ENCODE assay signal across 8 mouse cellular contexts in the genomic region with DNA sequence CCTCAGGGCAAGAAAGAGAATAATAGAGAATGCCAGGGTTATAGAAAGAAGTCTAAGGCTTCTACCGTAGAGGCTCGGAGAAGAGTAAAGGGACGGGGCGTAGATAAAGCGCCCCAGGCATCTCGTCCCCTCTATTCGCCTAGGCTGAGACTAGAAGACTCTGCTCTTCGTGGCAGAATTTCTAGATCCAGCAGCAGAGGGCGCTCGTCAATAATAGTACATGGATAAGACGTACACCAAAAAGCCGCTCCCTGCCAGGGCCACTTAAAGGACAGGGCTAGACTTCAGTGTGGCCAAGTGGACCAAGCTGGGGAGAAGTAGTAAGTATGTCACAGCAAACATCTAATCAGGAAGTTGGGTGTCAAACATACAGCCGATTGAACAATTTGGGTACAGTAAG. TPM values are rescaled to one million over a fixed set of nuclear protein-coding genes. Genes with fewer than 3 reads are reported as not detected.
DNase-seq lines count a peak whose midpoint lies in the region; ATAC-seq and TF ChIP-seq lines count a peak whose summit lies in the region.

No protein-coding gene starts in this region.

- no peaks in the 10 kb centered on the region; the same call in 1 of the 2 replicates for H3K36me3 ChIP-seq in embryonic facial prominence, embryonic 11.5 days (replicated peaks; ENCODE audit: control insufficient read depth, insufficient read depth, low read depth, low read length)
- H3K36me3 ChIP-seq in limb, embryonic 12.5 days: peaks cover 29% of the 10 kb centered on the region
- H3K36me3 ChIP-seq in midbrain, embryonic 15.5 days (replicated peaks): 0 out of 2 replicates have a peak, but pooled peaks cover 3% of the 10 kb centered on the region
- peaks cover 16% of the 10 kb centered on the region for H3K36me3 ChIP-seq in spleen, adult 2 months (ENCODE audit: control insufficient read depth, insufficient read depth, low read length)

- H3K4me2 ChIP-seq in embryonic facial prominence, embryonic 11.5 days (ENCODE audit: low read depth, low read length): peak overlapping the region; percentile 72
- peak overlapping the region; percentile 68 for H3K4me2 ChIP-seq in limb, embryonic 12.5 days
- H3K4me2 ChIP-seq in midbrain, embryonic 15.5 days: peak overlapping the region; percentile 55

- TF ChIP-seq POLR2A in spleen, adult 2 months (IDR thresholded peaks at IDR 0.05; ENCODE audit: low read depth, low read length): no peak

- H3K4me3 ChIP-seq in embryonic facial prominence, embryonic 11.5 days (ENCODE audit: low read depth, low read length): peak overlapping the region; percentile 45
- H3K4me3 ChIP-seq in limb, embryonic 12.5 days (replicated peaks): peak overlapping the region; percentile 47
- H3K4me3 ChIP-seq in midbrain, embryonic 15.5 days: peak overlapping the region; percentile 35
- H3K4me3 ChIP-seq in spleen, adult 2 months (ENCODE audit: extremely low read depth, insufficient read depth, insufficient read length): no peak overlapping the region

- H3K27me3 ChIP-seq in embryonic facial prominence, embryonic 11.5 days (ENCODE audit: control insufficient read depth, insufficient read depth, low read length): no peaks in the 10 kb centered on the region
- H3K27me3 ChIP-seq in limb, embryonic 12.5 days: peaks cover 10% of the 10 kb centered on the region; the same call in 1 of the 2 replicates
- 0 out of 2 replicates have a peak, but pooled peaks cover 3% of the 10 kb centered on the region for H3K27me3 ChIP-seq in midbrain, embryonic 15.5 days (replicated peaks)
- 0 out of 2 replicates have a peak, but pooled peaks cover 3% of the 10 kb centered on the region for H3K27me3 ChIP-seq in spleen, adult 2 months (ENCODE audit: control insufficient read depth, insufficient read depth, low read length)

- peak; percentile 57; the same call in 1 of the 2 replicates for ATAC-seq in embryonic facial prominence, embryonic 11.5 days (replicated peaks; ENCODE audit: insufficient number of reproducible peaks, low FRiP score, low TSS enrichment, low read depth)
- ATAC-seq in limb, embryonic 12.5 days (ENCODE audit: insufficient number of reproducible peaks, insufficient read depth, low FRiP score, low TSS enrichment, low read depth): peak; percentile 54; the same call in 1 of the 2 replicates
- ATAC-seq in midbrain, embryonic 15.5 days (replicated peaks): peak; percentile 81

- DNase-seq in 3T3-L1 (ENCODE audit: low read depth, low spot score): peak; percentile 92
- peak; percentile 84 for DNase-seq in adrenal gland, postnatal 25 days
- peak; percentile 93 for DNase-seq in embryonic facial prominence, embryonic 11.5 days (ENCODE audit: low spot score)
- peak; percentile 98 for DNase-seq in heart, adult 11 months
- DNase-seq in kidney, adult 11 months: peak; percentile 78
- DNase-seq in spleen, adult 2 months (ENCODE audit: low read depth in 1 of 2, low spot score in 2 of 2): peak; percentile 42 to 66

- peak; percentile 35; the same call in 1 of the 2 replicates for TF ChIP-seq CTCF in spleen, adult 2 months (IDR thresholded peaks at IDR 0.05; ENCODE audit: extremely low read depth, insufficient read depth, insufficient read length, insufficient replicate concordance)

- WGBS in embryonic facial prominence, embryonic 11.5 days: under 1% methylated on average over 13 of the region's 13 CpGs
- 1% methylated on average over 13 of the region's 13 CpGs for WGBS in limb, embryonic 12.5 days
- 3% methylated on average over 13 of the region's 13 CpGs for WGBS in midbrain, embryonic 15.5 days
- 18% methylated on average over 13 of the region's 13 CpGs for WGBS in spleen, adult 2 months

- peak overlapping the region; percentile 72 for H3K9ac ChIP-seq in embryonic facial prominence, embryonic 11.5 days (replicated peaks; ENCODE audit: low read length)
- H3K9ac ChIP-seq in limb, embryonic 12.5 days (replicated peaks): peak overlapping the region; percentile 57
- peak overlapping the region; percentile 47; the same call in 1 of the 2 replicates for H3K9ac ChIP-seq in midbrain, embryonic 15.5 days

- H3K27ac ChIP-seq in embryonic facial prominence, embryonic 11.5 days (replicated peaks; ENCODE audit: low read depth, low read length): 0 out of 2 replicates have a peak overlapping the region, but pooled peaks have one; percentile 56
- H3K27ac ChIP-seq in limb, embryonic 12.5 days: peak overlapping the region; percentile 81
- peak overlapping the region; percentile 73; the same call in 1 of the 2 replicates for H3K27ac ChIP-seq in midbrain, embryonic 15.5 days
- no peak overlapping the region for H3K27ac ChIP-seq in spleen, adult 2 months (ENCODE audit: insufficient read depth, low read length)

- no peaks in the 10 kb centered on the region for H3K9me3 ChIP-seq in embryonic facial prominence, embryonic 11.5 days (replicated peaks; ENCODE audit: control insufficient read depth, low read length)
- no peaks in the 10 kb centered on the region for H3K9me3 ChIP-seq in limb, embryonic 12.5 days
- H3K9me3 ChIP-seq in midbrain, embryonic 15.5 days: no peaks in the 10 kb centered on the region

- H3K4me1 ChIP-seq in embryonic facial prominence, embryonic 11.5 days (ENCODE audit: control insufficient read depth, insufficient read depth, low read length): no peaks in the 10 kb centered on the region
- peaks cover 22% of the 10 kb centered on the region for H3K4me1 ChIP-seq in limb, embryonic 12.5 days (replicated peaks)
- peaks cover 25% of the 10 kb centered on the region for H3K4me1 ChIP-seq in midbrain, embryonic 15.5 days
- H3K4me1 ChIP-seq in spleen, adult 2 months (ENCODE audit: control insufficient read depth, insufficient read depth, insufficient read length): no peaks in the 10 kb centered on the region

RNA-seq across cellular contexts. Expression of a gene that starts 0.8 kb away (rescaled TPM):
- 20.2 and 23.0 TPM in 2 replicates for total RNA-seq in adrenal gland, postnatal 25 days (2021)
- polyA plus RNA-seq in embryonic facial prominence, embryonic 11.5 days (2014; fragmentation: Nextera tagmentation; extraction: Ambion mirVana): 18.5 and 26.2 TPM in 2 replicates
- 22.3 and 27.7 TPM in 2 replicates for polyA plus RNA-seq in limb, embryonic 12.5 days (2016; fragmentation: Nextera tagmentation; extraction: Ambion mirVana)
- polyA plus RNA-seq in midbrain, embryonic 15.5 days (2015; fragmentation: Nextera tagmentation; extraction: Ambion mirVana): 23.3 and 24.2 TPM in 2 replicates
- 33.8 and 40.4 TPM in 2 replicates for polyA plus RNA-seq in spleen, adult 2 months (2012; rRNA removed)

RNA-seq across cellular contexts. Expression of a gene that starts 9.6 kb away (rescaled TPM):
- total RNA-seq in adrenal gland, postnatal 25 days (2021): 9.1 and 10.3 TPM in 2 replicates
- 10.9 and 13.1 TPM in 2 replicates for polyA plus RNA-seq in embryonic facial prominence, embryonic 11.5 days (2014; fragmentation: Nextera tagmentation; extraction: Ambion mirVana)
- 9.9 and 10.1 TPM in 2 replicates for polyA plus RNA-seq in limb, embryonic 12.5 days (2016; fragmentation: Nextera tagmentation; extraction: Ambion mirVana)
- 8.1 and 8.5 TPM in 2 replicates for polyA plus RNA-seq in midbrain, embryonic 15.5 days (2015; fragmentation: Nextera tagmentation; extraction: Ambion mirVana)
- polyA plus RNA-seq in spleen, adult 2 months (2012; rRNA removed): 1.1 and 1.4 TPM in 2 replicates

RNA-seq across cellular contexts. Expression of a gene that starts 10.3 kb away (rescaled TPM):
- 19.3 and 20.5 TPM in 2 replicates for total RNA-seq in adrenal gland, postnatal 25 days (2021)
- polyA plus RNA-seq in embryonic facial prominence, embryonic 11.5 days (2014; fragmentation: Nextera tagmentation; extraction: Ambion mirVana): 6.6 and 6.8 TPM in 2 replicates
- polyA plus RNA-seq in limb, embryonic 12.5 days (2016; fragmentation: Nextera tagmentation; extraction: Ambion mirVana): 16.2 and 17.9 TPM in 2 replicates
- 14.2 and 16.2 TPM in 2 replicates for polyA plus RNA-seq in midbrain, embryonic 15.5 days (2015; fragmentation: Nextera tagmentation; extraction: Ambion mirVana)
- polyA plus RNA-seq in spleen, adult 2 months (2012; rRNA removed): 32.9 and 47.1 TPM in 2 replicates

RNA-seq across cellular contexts. Expression of a gene that starts 18.0 kb away (rescaled TPM):
- not detected in 2 replicates for total RNA-seq in adrenal gland, postnatal 25 days (2021)
- 0.27 TPM in 1 of 2 replicates, not detected in the other for polyA plus RNA-seq in embryonic facial prominence, embryonic 11.5 days (2014; fragmentation: Nextera tagmentation; extraction: Ambion mirVana)
- polyA plus RNA-seq in limb, embryonic 12.5 days (2016; fragmentation: Nextera tagmentation; extraction: Ambion mirVana): not detected in 2 replicates
- polyA plus RNA-seq in midbrain, embryonic 15.5 days (2015; fragmentation: Nextera tagmentation; extraction: Ambion mirVana): 0.12 TPM in 1 of 2 replicates, not detected in the other
- polyA plus RNA-seq in spleen, adult 2 months (2012; rRNA removed): 0.15 and 0.53 TPM in 2 replicates

RNA-seq across cellular contexts. Expression of a gene that starts 41.3 kb away (rescaled TPM):
- total RNA-seq in adrenal gland, postnatal 25 days (2021): 2.8 and 5.0 TPM in 2 replicates
- polyA plus RNA-seq in embryonic facial prominence, embryonic 11.5 days (2014; fragmentation: Nextera tagmentation; extraction: Ambion mirVana): 0.56 and 2.2 TPM in 2 replicates
- polyA plus RNA-seq in limb, embryonic 12.5 days (2016; fragmentation: Nextera tagmentation; extraction: Ambion mirVana): 6.8 and 10.4 TPM in 2 replicates
- polyA plus RNA-seq in midbrain, embryonic 15.5 days (2015; fragmentation: Nextera tagmentation; extraction: Ambion mirVana): 0.63 TPM in 1 of 2 replicates, not detected in the other
- polyA plus RNA-seq in spleen, adult 2 months (2012; rRNA removed): 14.6 and 17.6 TPM in 2 replicates
